In the genomic region with DNA sequence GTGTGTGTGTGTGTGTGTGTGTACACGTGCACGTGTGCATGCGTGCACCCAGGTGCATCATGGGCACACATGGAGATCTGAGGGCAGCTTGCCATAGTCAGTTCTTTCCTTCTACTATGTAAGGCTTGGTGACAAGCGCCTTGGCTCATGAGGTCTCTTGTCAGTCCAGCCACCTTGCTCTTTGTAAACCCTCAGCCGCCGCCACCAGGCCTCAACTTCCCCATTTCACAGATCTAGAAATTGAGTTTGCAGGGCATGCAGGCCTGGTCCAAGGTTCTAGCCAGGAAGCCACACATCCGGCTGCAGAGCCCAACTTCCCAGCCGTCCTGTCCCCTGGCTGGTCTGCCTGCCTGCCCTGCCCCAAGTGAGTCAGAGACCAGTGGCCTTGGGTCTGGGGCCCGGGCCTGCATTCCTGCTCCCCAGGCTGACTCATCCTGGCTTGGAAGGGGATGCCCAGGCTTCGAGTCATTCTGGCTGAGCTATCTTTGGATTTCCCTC, we compare ENCODE assay signal across 11 mouse cellular contexts. TPM values are rescaled to one million over a fixed set of nuclear protein-coding genes. Genes with fewer than 3 reads are reported as not detected.
DNase-seq lines count a peak whose midpoint lies in the region; ATAC-seq and TF ChIP-seq lines count a peak whose summit lies in the region.
"Had no signal": no experiment of that assay in that cellular context is flagged by ENCODE, and none has a peak within 500 bp of the region (broad histone marks: within the 10 kb centered on the region; RNA-seq: fewer than 3 reads in every experiment).

No protein-coding gene starts in this region.

- no peaks in the 10 kb centered on the region for H3K9me3 ChIP-seq in liver, embryonic 15.5 days (replicated peaks)

- no peak overlapping the region for H3K4me3 ChIP-seq in gastrocnemius, adult 2 months
- H3K4me3 ChIP-seq in liver, embryonic 15.5 days (replicated peaks): no peak overlapping the region
- no peak overlapping the region for H3K4me3 ChIP-seq in lung, adult 2 months (replicated peaks; ENCODE audit: extremely low read depth, low read depth, low read length)

- TF ChIP-seq POLR2A in lung, adult 2 months (IDR thresholded peaks at IDR 0.05; ENCODE audit: borderline replicate concordance, extremely low read depth, low read depth, low read length): no peak

- intact Hi-C loops in gastrocnemius, adult 2 months (cut with DNase I): no loop called here

- peaks cover 52% of the 10 kb centered on the region for H3K36me3 ChIP-seq in liver, embryonic 15.5 days (replicated peaks)

- POLR2A ChIA-PET in Patski (lab: Charles Lee): interaction anchor here (0.6 to 1.5 kb wide), 3 partner anchors 10 to 272 kb away, joined by 3 to 4 read pairs (median 3); partner anchors contain the start of gene Smg9

- H3K4me1 ChIP-seq in liver, embryonic 15.5 days (replicated peaks): peaks cover 88% of the 10 kb centered on the region
- no peaks in the 10 kb centered on the region for H3K4me1 ChIP-seq in lung, adult 2 months (ENCODE audit: control insufficient read depth, insufficient read depth, low read length)

- CTCF ChIA-PET in Patski (lab: Charles Lee): interaction anchor here (1.4 kb wide), 1 partner anchor 20 kb away, joined by 4 read pairs; no protein-coding TSS in a partner anchor

- DNase-seq in layer of hippocampus, adult 11-12 months (ENCODE audit: low spot score): peak; percentile 65
- no peak for DNase-seq in layer of hippocampus, postnatal 36 days
- peak; percentile 80 for DNase-seq in Patski (ENCODE audit: low read depth, low spot score)
- DNase-seq in gastrocnemius, adult 2 months: peak; percentile 71
- no peak for DNase-seq in left cerebral cortex, adult 18-20 months (ENCODE audit: low spot score in 2 of 2)
- no peak for DNase-seq in lung, adult 2 months
- DNase-seq: embryo, embryonic 11 days had no signal

- peak overlapping the region; percentile 67 for H3K27ac ChIP-seq in gastrocnemius, adult 2 months
- peak overlapping the region; percentile 98 for H3K27ac ChIP-seq in liver, embryonic 15.5 days (replicated peaks)

- ATAC-seq in Patski: peak; percentile 99
- ATAC-seq in liver, embryonic 15.5 days (ENCODE audit: insufficient read depth): no peak
- ATAC-seq in cerebellum, adult (ENCODE audit: insufficient number of reproducible peaks, low FRiP score, low TSS enrichment): no peak

- 34% methylated on average over 10 of the region's 10 CpGs for WGBS in liver, embryonic 15.5 days (ENCODE audit: insufficient replicate concordance)
- WGBS in lung, adult 2 months: 55% methylated on average over 10 of the region's 10 CpGs

- TF ChIP-seq CTCF in Patski (IDR thresholded peaks at IDR 0.05): no peak
- no peak for TF ChIP-seq CTCF in gastrocnemius, adult 2 months (IDR thresholded peaks at IDR 0.05)
- no peak for TF ChIP-seq CTCF in lung, adult 2 months (IDR thresholded peaks at IDR 0.05; ENCODE audit: insufficient read depth, low read length)

- no peak overlapping the region for H3K9ac ChIP-seq in liver, embryonic 15.5 days

- in situ Hi-C loops in Patski (cut with MboI; ENCODE audit: low pct_unique_long_range_greater_than_20kb): no loop called here

- H3K27me3 ChIP-seq in Patski: no peaks in the 10 kb centered on the region
- no peaks in the 10 kb centered on the region for H3K27me3 ChIP-seq in liver, embryonic 15.5 days

- no peak overlapping the region for H3K4me2 ChIP-seq in liver, embryonic 15.5 days

RNA-seq across cellular contexts. Expression of gene Smg9, which starts 12.3 kb away (rescaled TPM):
- 10 to 100 TPM; 33.8 to 39.0 TPM for total RNA-seq in layer of hippocampus, postnatal 36 days (2021)
- polyA plus RNA-seq in Patski (2021): 26.6 TPM
- 10 to 100 TPM in 1 of 2 experiments, 1 to 10 TPM in 1; 9.4 to 10.2 TPM for total RNA-seq in gastrocnemius, adult 2 months (2021)
- polyA plus RNA-seq in liver, embryonic 15.5 days (2015; fragmentation: Nextera tagmentation; extraction: Ambion mirVana): 14.8 and 15.9 TPM in 2 replicates
- total RNA-seq in left cerebral cortex, adult 18-20 months (2021): 10 to 100 TPM; 40.2 to 43.0 TPM
- 35.8 and 58.4 TPM in 2 replicates for polyA plus RNA-seq in lung, adult 2 months (2012; rRNA removed)

RNA-seq across cellular contexts. Expression of gene Kcnn4, which starts 17.0 kb away (rescaled TPM):
- under 1 TPM; 0.17 to 0.48 TPM for total RNA-seq in layer of hippocampus, postnatal 36 days (2021)
- polyA plus RNA-seq in Patski (2021): not detected
- under 1 TPM; 0.25 to 0.64 TPM for total RNA-seq in gastrocnemius, adult 2 months (2021)
- 127 and 144 TPM in 2 replicates for polyA plus RNA-seq in liver, embryonic 15.5 days (2015; fragmentation: Nextera tagmentation; extraction: Ambion mirVana)
- total RNA-seq in left cerebral cortex, adult 18-20 months (2021): under 1 TPM; 0.19 to 0.45 TPM
- polyA plus RNA-seq in lung, adult 2 months (2012; rRNA removed): 9.0 and 11.3 TPM in 2 replicates

RNA-seq across cellular contexts. Expression of gene Lypd5, which starts 38.1 kb away (rescaled TPM):
- total RNA-seq in layer of hippocampus, postnatal 36 days (2021): not detected
- polyA plus RNA-seq in Patski (2021): not detected
- total RNA-seq in gastrocnemius, adult 2 months (2021): not detected
- not detected in 2 replicates for polyA plus RNA-seq in liver, embryonic 15.5 days (2015; fragmentation: Nextera tagmentation; extraction: Ambion mirVana)
- total RNA-seq in left cerebral cortex, adult 18-20 months (2021): not detected
- polyA plus RNA-seq in lung, adult 2 months (2012; rRNA removed): 32.1 TPM in 1 of 2 replicates, not detected in the other
- total RNA-seq: gastrocnemius, adult 8-10 months; megakaryocyte-erythroid progenitor cell, adult 5-6 weeks had no signal

RNA-seq across cellular contexts. Expression of gene Tescl, which starts 53.4 kb away (rescaled TPM):
- total RNA-seq in layer of hippocampus, postnatal 36 days (2021): not detected
- polyA plus RNA-seq in Patski (2021): not detected
- total RNA-seq in gastrocnemius, adult 2 months (2021): not detected
- polyA plus RNA-seq in liver, embryonic 15.5 days (2015; fragmentation: Nextera tagmentation; extraction: Ambion mirVana): not detected in 2 replicates
- not detected for total RNA-seq in left cerebral cortex, adult 18-20 months (2021)
- 0.58 and 2.0 TPM in 2 replicates for polyA plus RNA-seq in lung, adult 2 months (2012; rRNA removed)
- total RNA-seq: gastrocnemius, adult 8-10 months; megakaryocyte-erythroid progenitor cell, adult 5-6 weeks had no signal

Comparison
In these comparisons a context has a peak if more than half of its experiments do, and no peak if none do; other contexts are left out.
1. DNase-seq: peak in layer of hippocampus, adult 11-12 months (single experiment), Patski (single experiment) and gastrocnemius, adult 2 months (single experiment); none in layer of hippocampus, postnatal 36 days (0 of 2), left cerebral cortex, adult 18-20 months (0 of 2) and lung, adult 2 months (single experiment).